8 mouse cellular contexts compared by ENCODE assay signal in genomic region chr8:4252934-4253841, GRCm38 (mm10). TPM values are rescaled to one million over a fixed set of nuclear protein-coding genes. Genes with fewer than 3 reads are reported as not detected.
DNase-seq lines count a peak whose midpoint lies in the region; ATAC-seq and TF ChIP-seq lines count a peak whose summit lies in the region.

Snapc2 (plus strand) TSS chr8:4253080.

- DNase-seq in CH12.LX (ENCODE audit: extremely low read depth) = peak; percentile 96
- peak; percentile 94 for DNase-seq in c-Kit-positive CD71-positive TER-119-negative erythroid progenitor cells, embryonic 14.5 days (ENCODE audit: low read depth)
- DNase-seq in heart, postnatal 0 days (ENCODE audit: low spot score) = peak; percentile 90
- peak; percentile 96 for DNase-seq in large intestine, adult 2 months (ENCODE audit: low read depth, low spot score)
- peak; percentile 98 for DNase-seq in liver, postnatal 0 days
- DNase-seq in testis, postnatal 10 days (ENCODE audit: low spot score) = peak; percentile 99

- in situ Hi-C loops in CH12.LX (cut with MboI; ENCODE audit: low pct_ligation_motif_present, low pct_unique_long_range_greater_than_20kb, low sequenced_read_pairs) = loop anchor here (10.0 kb wide), 1 partner anchor 62 kb away; no protein-coding TSS in a partner anchor

- H3K27ac ChIP-seq in CH12.LX (ENCODE audit: insufficient read depth, low read depth) = no peak within 1 kb of the TSS
- peak within 1 kb of the TSS; percentile 95 for H3K27ac ChIP-seq in forebrain, embryonic 12.5 days
- peak within 1 kb of the TSS; percentile 83 for H3K27ac ChIP-seq in heart, postnatal 0 days (ENCODE audit: low read depth)
- H3K27ac ChIP-seq in liver, postnatal 0 days (ENCODE audit: low read depth) = peak within 1 kb of the TSS; percentile 74
- H3K27ac ChIP-seq in neural tube, embryonic 14.5 days (ENCODE audit: low read depth, low read length) = peak within 1 kb of the TSS; percentile 88

- TF ChIP-seq RAD21 in CH12.LX (IDR thresholded peaks at IDR 0.05; ENCODE audit: low read depth, low read length) = no peak

- peak within 1 kb of the TSS; percentile 82 for H3K4me2 ChIP-seq in CH12.LX (ENCODE audit: insufficient read depth, low read depth, poor library complexity, severe bottlenecking)
- peak within 1 kb of the TSS; percentile 69 for H3K4me2 ChIP-seq in forebrain, embryonic 12.5 days
- H3K4me2 ChIP-seq in heart, postnatal 0 days (ENCODE audit: low read depth, low read length) = peak within 1 kb of the TSS; percentile 89
- H3K4me2 ChIP-seq in liver, postnatal 0 days (ENCODE audit: low read depth, low read length) = peak within 1 kb of the TSS; percentile 85
- peak within 1 kb of the TSS; percentile 47 for H3K4me2 ChIP-seq in neural tube, embryonic 14.5 days (ENCODE audit: low read depth, low read length)

- H3K9me3 ChIP-seq in CH12.LX (replicated peaks; ENCODE audit: low read length) = no peaks in the 10 kb centered on the region
- H3K9me3 ChIP-seq in forebrain, embryonic 12.5 days = no peaks in the 10 kb centered on the region
- H3K9me3 ChIP-seq in heart, postnatal 0 days (replicated peaks; ENCODE audit: control insufficient read depth, low read length) = no peaks in the 10 kb centered on the region
- no peaks in the 10 kb centered on the region for H3K9me3 ChIP-seq in liver, postnatal 0 days (ENCODE audit: low read length)
- no peaks in the 10 kb centered on the region for H3K9me3 ChIP-seq in neural tube, embryonic 14.5 days (ENCODE audit: control insufficient read depth, low read length)

- TF ChIP-seq POLR2A in CH12.LX (IDR thresholded peaks at IDR 0.05; ENCODE audit: low read depth, low read length) = peak; percentile 75

- TF ChIP-seq CTCF in CH12.LX (conservative IDR thresholded peaks at IDR 0.05 in 1 of 2, IDR thresholded peaks at IDR 0.05 in 1 of 2; ENCODE audit: low read depth in 2 of 2, low read length in 2 of 2) = no peak
- TF ChIP-seq CTCF in heart, postnatal 0 days (IDR thresholded peaks at IDR 0.05; ENCODE audit: low read depth) = no peak
- TF ChIP-seq CTCF in liver, postnatal 0 days (IDR thresholded peaks at IDR 0.05; ENCODE audit: low read depth) = no peak

- peak within 1 kb of the TSS; percentile 64 to 68 (median 67) for H3K4me3 ChIP-seq in CH12.LX (replicated peaks in 1 of 3; ENCODE audit: low read depth in 2 of 3, low read length in 2 of 3, poor library complexity in 1 of 3)
- peak within 1 kb of the TSS; percentile 88 for H3K4me3 ChIP-seq in forebrain, embryonic 12.5 days (replicated peaks)
- H3K4me3 ChIP-seq in heart, postnatal 0 days (ENCODE audit: low read depth, low read length) = peak within 1 kb of the TSS; percentile 84
- peak within 1 kb of the TSS; percentile 93 for H3K4me3 ChIP-seq in liver, postnatal 0 days (ENCODE audit: low read depth, low read length)
- peak within 1 kb of the TSS; percentile 92 for H3K4me3 ChIP-seq in neural tube, embryonic 14.5 days (ENCODE audit: low read depth, low read length)

- dilution Hi-C loops in CH12.LX (cut with MboI; ENCODE audit: extremely low pct_ligation_motif_present, extremely low pct_unique_long_range_greater_than_20kb, low sequenced_read_pairs) = no loop called here

- no peak for TF ChIP-seq EP300 in CH12.LX (IDR thresholded peaks at IDR 0.05; ENCODE audit: low read length)
- no peak for TF ChIP-seq EP300 in heart, postnatal 0 days (IDR thresholded peaks at IDR 0.05; ENCODE audit: low read depth)
- no peak; the same call in 1 of the 2 replicates for TF ChIP-seq EP300 in liver, postnatal 0 days (IDR thresholded peaks at IDR 0.05; ENCODE audit: low read depth)

- peaks cover 45 to 71% of the 10 kb centered on the region in 2 experiments for H3K36me3 ChIP-seq in CH12.LX (replicated peaks in 1 of 2; ENCODE audit: control insufficient read depth in 1 of 2, insufficient read depth in 1 of 2, low read length in 1 of 2)
- H3K36me3 ChIP-seq in forebrain, embryonic 12.5 days (replicated peaks) = peaks cover 39% of the 10 kb centered on the region
- H3K36me3 ChIP-seq in heart, postnatal 0 days (replicated peaks; ENCODE audit: control insufficient read depth, insufficient read depth, low read length) = peaks cover 21% of the 10 kb centered on the region
- H3K36me3 ChIP-seq in liver, postnatal 0 days (replicated peaks; ENCODE audit: insufficient read depth, low read length) = peaks cover 7% of the 10 kb centered on the region
- H3K36me3 ChIP-seq in neural tube, embryonic 14.5 days (ENCODE audit: control insufficient read depth, insufficient read depth, low read length) = peaks cover 17% of the 10 kb centered on the region

- ATAC-seq in forebrain, embryonic 12.5 days (ENCODE audit: low FRiP score) = peak; percentile 90
- peak; percentile 88 for ATAC-seq in heart, postnatal 0 days (ENCODE audit: insufficient read depth, low read depth)
- peak; percentile 94 for ATAC-seq in liver, postnatal 0 days
- peak; percentile 89 for ATAC-seq in neural tube, embryonic 14.5 days (ENCODE audit: low read depth)

- H3K79me2 ChIP-seq in CH12.LX (replicated peaks; ENCODE audit: control insufficient read depth, extremely low read depth, insufficient read depth, poor library complexity, severe bottlenecking) = no peaks in the 10 kb centered on the region

- H3K9ac ChIP-seq in CH12.LX (ENCODE audit: insufficient read depth, low read depth) = peak within 1 kb of the TSS; percentile 76
- H3K9ac ChIP-seq in forebrain, embryonic 12.5 days = peak within 1 kb of the TSS; percentile 90
- peak within 1 kb of the TSS; percentile 67 for H3K9ac ChIP-seq in heart, postnatal 0 days (replicated peaks; ENCODE audit: low read depth, low read length)
- peak within 1 kb of the TSS; percentile 93 for H3K9ac ChIP-seq in liver, postnatal 0 days (replicated peaks)
- H3K9ac ChIP-seq in neural tube, embryonic 14.5 days (replicated peaks; ENCODE audit: low read depth, low read length) = peak within 1 kb of the TSS; percentile 86

- H3K27me3 ChIP-seq in CH12.LX (replicated peaks) = no peaks in the 10 kb centered on the region
- peaks cover 14% of the 10 kb centered on the region; the same call in 1 of the 2 replicates for H3K27me3 ChIP-seq in forebrain, embryonic 12.5 days
- H3K27me3 ChIP-seq in heart, postnatal 0 days (ENCODE audit: control insufficient read depth, insufficient read depth, low read length) = no peaks in the 10 kb centered on the region
- no peaks in the 10 kb centered on the region for H3K27me3 ChIP-seq in liver, postnatal 0 days (ENCODE audit: insufficient read depth, low read length)
- H3K27me3 ChIP-seq in neural tube, embryonic 14.5 days (ENCODE audit: control insufficient read depth, insufficient read depth, low read length) = no peaks in the 10 kb centered on the region

- under 1% methylated on average over 69 of the region's 69 CpGs for WGBS in forebrain, embryonic 12.5 days
- WGBS in heart, postnatal 0 days = under 1% methylated on average over 68 of the region's 69 CpGs
- WGBS in large intestine, adult 2 months = under 1% methylated on average over 69 of the region's 69 CpGs
- under 1% methylated on average over 69 of the region's 69 CpGs for WGBS in liver, postnatal 0 days (ENCODE audit: insufficient replicate concordance)
- WGBS in neural tube, embryonic 14.5 days = under 1% methylated on average over 69 of the region's 69 CpGs

- H3K4me1 ChIP-seq in CH12.LX (ENCODE audit: control insufficient read depth in 1 of 2, insufficient read depth in 2 of 2) = peaks cover 7 to 14% of the 10 kb centered on the region in 2 experiments
- H3K4me1 ChIP-seq in forebrain, embryonic 12.5 days = peaks cover 48% of the 10 kb centered on the region
- H3K4me1 ChIP-seq in heart, postnatal 0 days (ENCODE audit: control insufficient read depth, insufficient read depth) = peaks cover 17% of the 10 kb centered on the region; the same call in 1 of the 2 replicates
- H3K4me1 ChIP-seq in liver, postnatal 0 days (ENCODE audit: insufficient read depth) = peaks cover 16% of the 10 kb centered on the region
- H3K4me1 ChIP-seq in neural tube, embryonic 14.5 days (ENCODE audit: control insufficient read depth, insufficient read depth, low read length) = peaks cover 22% of the 10 kb centered on the region

TF ChIP-seq in CH12.LX, 34 proteins besides CTCF, POLR2A, EP300 and RAD21 (continues in another document):
- TF ChIP-seq MAX (IDR thresholded peaks at IDR 0.05; ENCODE audit: low read length) = peak; percentile 73; the same call in 1 of the 2 replicates
- 0 out of 2 replicates have a peak, but pooled peaks have one; percentile 21 for TF ChIP-seq BHLHE40 (IDR thresholded peaks at IDR 0.05; ENCODE audit: low read depth, low read length)
- no peak for TF ChIP-seq JUN (IDR thresholded peaks at IDR 0.05; ENCODE audit: insufficient read depth, low read depth, low read length)
- peak; percentile 57 for TF ChIP-seq IRF4 (IDR thresholded peaks at IDR 0.05; ENCODE audit: low read depth, low read length)
- TF ChIP-seq NRF1 (IDR thresholded peaks at IDR 0.05; ENCODE audit: low read depth, low read length) = peak; percentile 29; the same call in 1 of the 2 replicates
- 0 out of 2 replicates have a peak, but pooled peaks have one; percentile 59 for TF ChIP-seq UBTF (IDR thresholded peaks at IDR 0.05; ENCODE audit: low read depth, low read length)
- no peak for TF ChIP-seq ZC3H11A (IDR thresholded peaks at IDR 0.05; ENCODE audit: low read depth, low read length)
- no peak for TF ChIP-seq JUND (conservative IDR thresholded peaks at IDR 0.05; ENCODE audit: low read depth, low read length)
- TF ChIP-seq SMC3 (IDR thresholded peaks at IDR 0.05; ENCODE audit: low read depth, low read length) = no peak
- no peak for TF ChIP-seq E2F4 (IDR thresholded peaks at IDR 0.05; ENCODE audit: insufficient replicate concordance, low read depth, low read length)
- TF ChIP-seq KAT2A (IDR thresholded peaks at IDR 0.05; ENCODE audit: insufficient replicate concordance, low read length) = peak; percentile 83; the same call in 1 of the 2 replicates
- no peak for TF ChIP-seq ZNF384 (IDR thresholded peaks at IDR 0.05; ENCODE audit: low read depth, low read length)
- TF ChIP-seq PAX5 (IDR thresholded peaks at IDR 0.05; ENCODE audit: low read length) = no peak
- TF ChIP-seq TBP (conservative IDR thresholded peaks at IDR 0.05; ENCODE audit: low read depth, low read length) = 0 out of 2 replicates have a peak, but pooled peaks have one; percentile 17
- TF ChIP-seq TCF12 (IDR thresholded peaks at IDR 0.05; ENCODE audit: low read depth, low read length) = peak; percentile 81

RNA-seq across cellular contexts. Expression of gene Snapc2, which starts in this region (rescaled TPM):
- total RNA-seq in CH12.LX (2012; rRNA removed) (23.5 and 30.0 TPM in 2 replicates), CH12.LX (2014; rRNA removed) (18.3 and 22.4 TPM in 2 replicates)
- polyA plus RNA-seq in CH12.LX (2012; ENCODE audit: insufficient read length, low read depth) = 29.8 and 30.8 TPM in 2 replicates
- polyA plus RNA-seq in forebrain, embryonic 12.5 days (2016; fragmentation: Nextera tagmentation; extraction: Ambion mirVana) = 63.2 and 67.2 TPM in 2 replicates
- 32.6 and 84.9 TPM in 2 replicates for total RNA-seq in heart, postnatal 0 days (2014; rRNA removed; ENCODE audit: low replicate concordance)
- 26.7 and 29.9 TPM in 2 replicates for polyA plus RNA-seq in heart, postnatal 0 days (2015; fragmentation: Nextera tagmentation; extraction: Ambion mirVana)
- polyA plus RNA-seq in large intestine, adult 2 months (2012; rRNA removed) = 24.6 and 30.5 TPM in 2 replicates
- polyA plus RNA-seq in liver, postnatal 0 days (2015; fragmentation: Nextera tagmentation; extraction: Ambion mirVana) = 12.6 and 13.7 TPM in 2 replicates
- polyA plus RNA-seq in neural tube, embryonic 14.5 days (2014; fragmentation: Nextera tagmentation; extraction: Ambion mirVana) = 57.9 and 69.0 TPM in 2 replicates
